Mouse (Mus musculus) CH12.LX (cell line): ENCODE measurements at regions not wholly inside any gene's neighbourhood (a gene's known extent, or its start where the extent isn't known, plus 50 kb on each side); places are given as distances from the start of the nearest gene placed in this dataset.
A peak's percentile ranks its signal among the peaks of the same experiment; 100 is the strongest.

Experiments used
- DNase-seq: peaks from one replicate; pipeline ENCODE4 v3.0.0-alpha.2; 2013; ENCODE audit errors: extremely low read depth
- H3K27ac ChIP-seq: 2 replicates; pipeline ENCODE4 v1.5.1; 2012; ENCODE audit warnings: low read depth, mild to moderate bottlenecking, control low read depth, moderate library complexity; ENCODE audit not compliant: insufficient read depth
- H3K27me3 ChIP-seq: replicated peaks from 2 replicates; pipeline ENCODE3; 2012; ENCODE audit warnings: inconsistent platforms
- H3K36me3 ChIP-seq, 2 experiments: replicated peaks in 1 of 2; 2 replicates each; pipeline versions ENCODE3 to v1.6.1; 2012; ENCODE audit warnings: inconsistent platforms in 1 of 2, low read length in 1 of 2, mild to moderate bottlenecking in 1 of 2, mixed read lengths in 1 of 2, moderate library complexity in 1 of 2; ENCODE audit not compliant: control insufficient read depth in 1 of 2, insufficient read depth in 1 of 2
- H3K4me1 ChIP-seq, 2 experiments: 2 replicates each; pipeline ENCODE4 v1.6.1; 2012; ENCODE audit warnings: inconsistent platforms in 1 of 2, moderate library complexity in 1 of 2; ENCODE audit not compliant: insufficient read depth in 2 of 2, control insufficient read depth in 1 of 2
- H3K4me2 ChIP-seq: 2 replicates; pipeline ENCODE4 v1.6.1; 2012; ENCODE audit warnings: low read depth, mild to moderate bottlenecking, control low read depth; ENCODE audit not compliant: poor library complexity, insufficient read depth, severe bottlenecking
- H3K4me3 ChIP-seq, 3 experiments: fragments of 150-350 bp in 1 of 3; sonication (generic) in 1 of 3; replicated peaks in 1 of 3; 2 replicates each; pipeline versions ENCODE3 to v1.5.1; 2011 to 2012; ENCODE audit warnings: low read depth in 2 of 3, low read length in 2 of 3, mild to moderate bottlenecking in 2 of 3, moderate library complexity in 2 of 3, control low read depth in 1 of 3, improper control_type of control experiment in 1 of 3, inconsistent platforms in 1 of 3, mixed read lengths in 1 of 3; ENCODE audit not compliant: poor library complexity in 1 of 3
- H3K79me2 ChIP-seq: replicated peaks from 2 replicates; pipeline ENCODE4 v1.6.1; 2012; ENCODE audit warnings: mild to moderate bottlenecking, moderate library complexity; ENCODE audit not compliant: control insufficient read depth, poor library complexity, insufficient read depth, severe bottlenecking; ENCODE audit errors: extremely low read depth
- H3K9ac ChIP-seq: 2 replicates; pipeline ENCODE4 v1.6.1; 2012; ENCODE audit warnings: low read depth, mild to moderate bottlenecking, control low read depth, moderate library complexity; ENCODE audit not compliant: insufficient read depth
- H3K9me3 ChIP-seq: replicated peaks from 2 replicates; pipeline ENCODE3; 2012; ENCODE audit warnings: low read length, inconsistent platforms, mixed read lengths
- CHD1 ChIP-seq: IDR thresholded peaks from 2 replicates; pipeline ENCODE4 v1.6.1; 2012; ENCODE audit warnings: low read depth, low read length, improper control_type of control experiment, inconsistent platforms
- CHD2 ChIP-seq: IDR thresholded peaks from 2 replicates; pipeline ENCODE4 v1.6.1; 2011; ENCODE audit warnings: low read length, improper control_type of control experiment
- CTCF ChIP-seq, 2 experiments: IDR thresholded peaks in 1 of 2; conservative IDR thresholded peaks in 1 of 2; 2 replicates each; pipeline ENCODE4 v1.5.1; 2011 to 2012; ENCODE audit warnings: low read depth in 2 of 2, low read length in 2 of 2, improper control_type of control experiment in 1 of 2, inconsistent platforms in 1 of 2, mild to moderate bottlenecking in 1 of 2, moderate library complexity in 1 of 2
- E2F4 ChIP-seq: IDR thresholded peaks from 2 replicates; pipeline ENCODE4 v1.6.1; 2011; ENCODE audit warnings: low read depth, low read length, improper control_type of control experiment; ENCODE audit not compliant: insufficient replicate concordance
- EP300 ChIP-seq: IDR thresholded peaks from 2 replicates; pipeline ENCODE4 v1.6.1; 2011; ENCODE audit warnings: low read length, improper control_type of control experiment
- HCFC1 ChIP-seq: IDR thresholded peaks from 2 replicates; pipeline ENCODE4 v1.6.1; 2012; ENCODE audit warnings: low read depth, mild to moderate bottlenecking, inconsistent platforms, low read length, improper control_type of control experiment
- JUND ChIP-seq: conservative IDR thresholded peaks from 2 replicates; pipeline ENCODE4 v1.6.1; 2011; ENCODE audit warnings: low read depth, low read length, improper control_type of control experiment
- MAZ ChIP-seq: IDR thresholded peaks from 2 replicates; pipeline ENCODE4 v1.6.1; 2012; ENCODE audit warnings: low read depth, mild to moderate bottlenecking, inconsistent platforms, low read length, improper control_type of control experiment, moderate library complexity
- NELFE ChIP-seq: IDR thresholded peaks from 2 replicates; pipeline ENCODE4 v1.6.1; 2011; ENCODE audit warnings: low read depth, low read length, improper control_type of control experiment
- POLR2AphosphoS2 ChIP-seq: IDR thresholded peaks from 2 replicates; pipeline ENCODE4 v1.6.1; 2011; ENCODE audit warnings: low read depth, low read length, improper control_type of control experiment
- RAD21 ChIP-seq: IDR thresholded peaks from 2 replicates; pipeline ENCODE4 v1.6.1; 2011; ENCODE audit warnings: low read depth, mild to moderate bottlenecking, low read length, improper control_type of control experiment, moderate library complexity
- RCOR1 ChIP-seq: conservative IDR thresholded peaks from 2 replicates; pipeline ENCODE4 v1.6.1; 2012; ENCODE audit warnings: low read depth, mild to moderate bottlenecking, inconsistent platforms, low read length, improper control_type of control experiment
- SIN3A ChIP-seq: IDR thresholded peaks from 2 replicates; pipeline ENCODE4 v1.6.1; 2012; ENCODE audit warnings: low read length, improper control_type of control experiment, inconsistent platforms
- SMC3 ChIP-seq: IDR thresholded peaks from 2 replicates; pipeline ENCODE4 v1.6.1; 2011; ENCODE audit warnings: low read depth, low read length, improper control_type of control experiment
- TBP ChIP-seq: conservative IDR thresholded peaks from 2 replicates; pipeline ENCODE4 v1.6.1; 2011; ENCODE audit warnings: low read depth, low read length, improper control_type of control experiment
- UBTF ChIP-seq: IDR thresholded peaks from 2 replicates; pipeline ENCODE4 v1.6.1; 2012; ENCODE audit warnings: low read depth, mild to moderate bottlenecking, inconsistent platforms, low read length, improper control_type of control experiment, moderate library complexity
- USF1 ChIP-seq: IDR thresholded peaks from 2 replicates; pipeline ENCODE4 v1.6.1; 2014; ENCODE audit warnings: low read depth, mild to moderate bottlenecking, inconsistent platforms, low read length, improper control_type of control experiment
- ZC3H11A ChIP-seq: IDR thresholded peaks from 2 replicates; pipeline ENCODE4 v1.6.1; 2012; ENCODE audit warnings: low read depth, mild to moderate bottlenecking, inconsistent platforms, low read length, improper control_type of control experiment
- ZKSCAN1 ChIP-seq: IDR thresholded peaks from 2 replicates; pipeline ENCODE4 v1.6.1; 2012; ENCODE audit warnings: low read depth, inconsistent platforms, low read length, improper control_type of control experiment, borderline replicate concordance
- ZMIZ1 ChIP-seq: IDR thresholded peaks from 2 replicates; pipeline ENCODE4 v1.6.1; 2012; ENCODE audit warnings: low read depth, mild to moderate bottlenecking, inconsistent platforms, low read length, improper control_type of control experiment
- dilution Hi-C: fragments of 300-500 bp; cut with MboI; formaldehyde crosslinking; loops from 2 replicates; pipeline ENCODE4 v1.14.3; 2020; ENCODE audit warnings: low sequenced_read_pairs; ENCODE audit not compliant: extremely low pct_unique_long_range_greater_than_20kb, extremely low pct_ligation_motif_present
- in situ Hi-C: fragments of 300-500 bp; cut with MboI; formaldehyde crosslinking; loops from 3 replicates; pipeline ENCODE4 v1.14.3; 2019; ENCODE audit warnings: low sequenced_read_pairs, low pct_ligation_motif_present, low pct_unique_long_range_greater_than_20kb, mixed read lengths

DNA sequence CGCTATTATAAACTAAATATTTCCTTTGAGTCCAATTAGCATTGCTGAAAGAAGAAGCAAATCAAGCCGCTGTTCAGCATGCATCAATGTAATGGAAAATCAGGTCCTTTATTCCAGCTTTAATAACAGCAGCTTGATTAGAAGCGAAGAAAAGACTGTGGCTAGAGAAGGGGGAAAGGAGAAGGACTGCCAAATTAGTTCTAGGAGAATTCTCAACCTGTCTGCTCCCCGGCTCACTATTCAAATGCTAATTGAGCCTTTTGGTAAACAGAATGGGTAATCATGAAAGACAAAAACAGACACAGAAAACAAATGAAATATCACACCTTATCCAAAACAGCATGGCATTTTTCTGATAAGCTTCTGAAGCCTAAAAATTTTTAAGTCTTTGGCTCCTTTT, 1098.5 kb downstream of the Mat2b start:
- TF ChIP-seq POLR2AphosphoS2: no peak
- TF ChIP-seq SIN3A: no peak
- TF ChIP-seq RCOR1: no peak
- TF ChIP-seq JUND: no peak
- TF ChIP-seq ZKSCAN1: no peak
- no peak for DNase-seq
- Histone ChIP-seq H3K4me3 (no peak overlapping the region), H3K4me1 (no peaks in the 10 kb centered on the region), H3K79me2 (no peaks in the 10 kb centered on the region), H3K9me3 (peaks cover 57% of the 10 kb centered on the region), H3K36me3 (no peaks in the 10 kb centered on the region), H3K27ac (no peak overlapping the region), H3K27me3 (no peaks in the 10 kb centered on the region), H3K9ac (no peak overlapping the region), H3K4me2 (no peak overlapping the region)
- in situ Hi-C loops (loop anchor here (10.0 to 25.0 kb wide), 2 partner anchors 541 to 868 kb away; no protein-coding TSS in a partner anchor), dilution Hi-C loops (no loop called here)

DNA sequence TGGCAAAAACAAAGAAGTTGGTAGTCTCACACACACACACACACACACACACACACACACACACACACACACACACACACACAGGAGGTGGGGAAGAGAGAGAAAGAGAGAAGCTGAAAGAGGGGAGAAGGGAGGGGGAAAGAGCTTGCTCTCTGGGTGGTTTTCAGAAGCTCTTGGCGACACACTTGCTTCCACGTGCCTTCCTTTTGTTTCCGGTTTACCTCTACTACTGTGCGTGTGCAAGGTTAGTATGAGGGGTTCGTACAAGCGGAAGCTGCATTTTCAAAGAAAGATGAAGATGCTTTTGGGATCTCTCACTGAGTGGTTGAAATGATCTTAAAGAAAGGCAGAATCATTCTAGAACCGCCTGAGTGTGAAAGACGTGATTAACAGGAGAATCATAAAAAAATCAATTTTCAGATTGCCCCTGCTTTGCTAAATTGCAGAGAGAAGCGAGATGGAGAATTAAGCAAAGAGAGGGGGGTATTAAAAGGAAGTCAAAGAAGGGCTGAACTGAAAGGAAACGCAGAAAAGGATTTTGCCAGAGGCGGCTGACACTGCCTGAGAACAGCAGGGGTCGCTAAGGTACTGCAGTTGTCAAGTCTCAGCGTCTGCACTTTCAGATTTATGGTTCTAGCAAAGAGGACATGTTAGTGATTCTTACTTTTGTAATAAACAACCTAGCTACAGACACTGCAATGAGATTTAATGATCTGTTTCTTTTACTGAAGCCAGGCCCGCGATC, 1106.2 kb downstream of the Mat2b start:
- dilution Hi-C loops: no loop called here
- in situ Hi-C loops: loop anchor here (25.0 kb wide), 1 partner anchor 548 kb away; no protein-coding TSS in a partner anchor
- Histone ChIP-seq H3K4me3 (no peak overlapping the region), H3K27me3 (no peaks in the 10 kb centered on the region), H3K9ac (no peak overlapping the region), H3K4me2 (no peak overlapping the region; the same call in 1 of the 2 replicates), H3K9me3 (peaks cover 55% of the 10 kb centered on the region), H3K27ac (no peak overlapping the region), H3K79me2 (no peaks in the 10 kb centered on the region), H3K36me3 (no peaks in the 10 kb centered on the region), H3K4me1 (no peaks in the 10 kb centered on the region)
- TF ChIP-seq NELFE (no peak), RAD21 (peak; percentile 81), SIN3A (no peak), SMC3 (peak; percentile 75), POLR2AphosphoS2 (no peak), ZC3H11A (0 out of 2 replicates have a peak, but pooled peaks have one; percentile 3), EP300 (no peak), CTCF (conservative IDR thresholded peaks at IDR 0.05 in 1 of 2, IDR thresholded peaks at IDR 0.05 in 1 of 2; ENCODE audit: low read depth in 2 of 2, low read length in 2 of 2) (peak in 1 of 2 experiments; percentile 75; a peak in 2 of 4 replicates), CHD1 (no peak)
- no peak for DNase-seq

DNA sequence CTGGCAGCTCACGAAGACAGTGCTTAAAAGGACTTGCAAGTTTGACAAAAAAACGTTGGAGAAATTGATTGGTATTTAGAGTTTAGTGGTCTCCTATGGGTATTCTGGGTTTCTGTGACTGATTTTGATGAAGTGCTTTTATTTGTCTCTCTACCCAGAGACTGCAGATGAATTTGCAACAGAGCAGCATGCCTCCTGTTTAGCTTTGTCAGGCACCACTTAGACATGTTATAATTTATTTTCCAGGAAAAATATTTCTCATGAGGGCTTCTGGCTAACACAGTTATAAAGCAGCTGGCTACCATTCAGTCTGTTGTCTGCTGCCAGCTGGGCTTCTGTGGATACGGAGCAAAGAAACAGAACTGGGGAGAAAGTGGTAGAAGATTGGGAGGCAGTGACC, 1136.7 kb downstream of the Mat2b start:
- no peak for DNase-seq
- Histone ChIP-seq H3K79me2 (no peaks in the 10 kb centered on the region), H3K9ac (no peak overlapping the region), H3K36me3 (no peaks in the 10 kb centered on the region), H3K4me3 (no peak overlapping the region), H3K27ac (no peak overlapping the region), H3K27me3 (no peaks in the 10 kb centered on the region), H3K4me1 (no peaks in the 10 kb centered on the region), H3K4me2 (no peak overlapping the region), H3K9me3 (peaks cover 41% of the 10 kb centered on the region)
- dilution Hi-C loops: no loop called here
- in situ Hi-C loops: no loop called here
- no peak for TF ChIP-seq SMC3
- TF ChIP-seq ZMIZ1: no peak
- no peak for TF ChIP-seq E2F4
- TF ChIP-seq CHD2: no peak
- no peak for TF ChIP-seq MAZ
- TF ChIP-seq TBP: no peak
- no peak for TF ChIP-seq JUND
- TF ChIP-seq HCFC1: no peak
- TF ChIP-seq USF1: no peak
- TF ChIP-seq POLR2AphosphoS2: no peak
- no peak for TF ChIP-seq CTCF (conservative IDR thresholded peaks at IDR 0.05 in 1 of 2, IDR thresholded peaks at IDR 0.05 in 1 of 2; ENCODE audit: low read depth in 2 of 2, low read length in 2 of 2)
- TF ChIP-seq RAD21: no peak
- no peak for TF ChIP-seq UBTF
